Mouse (Mus musculus) right cerebral cortex, adult 2 months (tissue): ENCODE results near the gene Fam155a.
"Not testable (repeated sequence)": the region's sequence is repeated elsewhere in the genome, so short reads cannot be mapped to it uniquely, and the experiment has no call there.

Experiments used
- DNase-seq, 2 experiments: peaks; one replicate each; pipeline ENCODE4 v3.0.0; 2021 to 2022; ENCODE audit warnings: low spot score in 2 of 2

The Fam155a gene

DNA sequence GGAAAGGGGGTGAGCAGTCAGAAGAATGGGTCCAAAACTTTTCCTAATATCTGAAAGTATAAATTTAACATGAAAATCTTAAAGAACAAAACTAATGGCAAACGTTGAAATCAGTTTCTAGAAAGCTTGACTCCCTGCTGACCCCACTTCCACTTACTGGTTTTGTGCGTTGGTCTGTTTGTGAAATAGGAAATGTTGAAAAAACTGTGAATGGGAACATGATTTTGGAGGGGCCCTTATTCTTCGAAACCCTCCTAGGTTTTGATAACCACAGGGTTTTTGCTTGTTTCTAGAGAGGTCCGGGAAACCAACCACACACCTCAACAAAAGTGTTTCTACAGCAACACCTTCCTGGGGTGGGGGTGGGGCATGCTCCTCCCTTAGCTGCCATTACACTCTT is 368.6 kb downstream of the Fam155a start:
- no peak for DNase-seq

GRCm38 (mm10) chr8:9398606-9399263 is 372.2 kb downstream of the Fam155a start:
- DNase-seq: no peak

GRCm38 (mm10) chr8:9398040-9398439 is 372.9 kb downstream of the Fam155a start:
- DNase-seq: no peak

DNA sequence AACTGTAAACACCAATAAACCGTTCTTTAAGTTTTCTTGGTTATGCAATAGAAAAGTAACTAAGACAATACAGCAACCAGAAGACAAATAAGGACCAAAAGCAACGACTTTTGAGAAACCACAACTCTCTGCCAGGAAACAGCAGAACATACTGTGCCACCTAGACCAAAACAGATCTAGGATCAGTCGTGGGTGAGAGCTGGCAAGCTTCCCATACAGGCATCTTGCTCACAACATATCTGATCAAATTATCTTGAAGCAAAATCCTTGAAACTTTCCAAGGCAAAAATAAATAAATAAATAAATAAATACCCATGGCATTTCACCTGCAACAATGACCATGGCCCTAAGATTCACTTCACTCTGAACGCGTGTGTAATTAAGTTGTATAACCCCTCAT is 376.3 kb downstream of the Fam155a start:
- peak; percentile 45 to 50 for DNase-seq

DNA sequence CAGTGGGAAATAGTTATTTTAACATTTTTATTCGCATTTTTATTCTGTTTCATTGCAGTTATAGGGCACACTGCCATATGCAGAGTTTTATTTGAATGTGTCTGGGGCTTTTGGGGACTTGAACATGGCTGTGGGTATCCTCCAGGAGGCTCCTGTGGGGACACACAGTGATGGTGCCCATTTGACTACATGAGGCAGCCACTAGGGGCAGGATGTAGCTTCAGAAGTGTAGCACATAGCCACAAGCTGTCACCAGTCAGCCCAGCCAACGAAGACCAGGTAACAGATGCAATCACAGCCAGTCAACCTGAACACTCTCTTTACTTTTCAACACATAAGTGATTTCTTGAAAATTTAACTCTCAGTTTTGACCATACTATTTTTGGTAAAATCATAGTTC is 377.7 kb downstream of the Fam155a start:
- DNase-seq: no peak

GRCm38 (mm10) chr8:9390229-9390628 is 380.7 kb downstream of the Fam155a start:
- not testable (repeated sequence) for DNase-seq

DNA sequence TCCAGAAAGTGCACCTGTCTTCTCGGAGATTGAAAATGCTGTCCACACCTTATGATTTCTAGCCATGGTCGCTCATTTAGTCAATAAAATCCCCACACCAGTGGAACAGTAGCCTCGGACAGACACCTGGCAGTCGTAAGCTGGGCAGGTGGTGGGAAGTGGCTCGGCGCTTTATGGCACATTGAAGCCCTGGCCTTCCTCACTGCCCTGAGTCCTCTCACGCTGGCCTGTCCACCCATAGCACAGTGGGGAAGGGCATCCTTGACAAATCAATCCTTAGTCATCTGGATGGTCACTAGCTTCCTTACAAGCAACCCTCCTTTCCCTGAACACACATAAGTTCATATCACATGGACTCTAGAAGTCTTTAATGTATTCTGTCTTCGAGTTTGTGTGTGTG is 401.8 kb downstream of the Fam155a start:
- no peak for DNase-seq

DNA sequence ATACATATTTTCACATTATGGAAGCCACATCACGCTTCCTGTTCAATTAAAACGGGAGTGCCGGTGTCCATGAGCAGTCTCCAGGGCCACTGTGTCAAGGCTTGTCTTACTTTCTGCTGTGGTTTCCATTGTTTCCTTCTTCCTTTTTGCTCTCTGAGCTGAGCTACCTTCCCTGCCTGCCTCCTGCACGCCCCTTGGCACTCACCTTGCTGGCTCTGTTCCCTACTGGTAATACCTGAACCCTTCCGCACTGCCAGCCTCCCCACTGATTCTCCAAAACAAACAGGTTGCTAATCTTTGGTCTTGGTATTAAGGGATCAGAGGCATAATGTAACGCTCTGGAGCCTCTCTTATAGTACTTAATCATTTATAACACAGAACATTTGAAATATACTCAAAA is 403.2 kb downstream of the Fam155a start:
- DNase-seq: no peak

DNA sequence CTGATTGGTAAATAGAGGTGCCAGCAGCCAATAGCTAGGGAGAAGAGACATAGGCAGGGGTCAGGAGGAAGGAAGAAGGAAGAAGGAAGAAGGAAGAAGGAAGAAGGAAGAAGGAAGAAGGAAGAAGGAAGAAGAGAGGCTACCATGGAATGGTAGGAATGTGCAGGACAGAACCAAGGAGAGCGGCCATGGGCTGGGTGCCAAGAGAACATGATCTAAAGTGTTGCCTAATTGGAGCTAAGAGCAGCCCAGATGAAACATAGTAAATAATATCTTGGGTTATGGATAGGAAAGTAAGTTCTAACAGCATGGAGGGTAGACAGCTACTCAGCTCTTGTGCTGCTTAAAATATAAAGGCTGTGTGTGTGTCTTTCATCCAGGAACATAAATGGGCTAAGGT is 405.6 kb downstream of the Fam155a start:
- DNase-seq: no peak

DNA sequence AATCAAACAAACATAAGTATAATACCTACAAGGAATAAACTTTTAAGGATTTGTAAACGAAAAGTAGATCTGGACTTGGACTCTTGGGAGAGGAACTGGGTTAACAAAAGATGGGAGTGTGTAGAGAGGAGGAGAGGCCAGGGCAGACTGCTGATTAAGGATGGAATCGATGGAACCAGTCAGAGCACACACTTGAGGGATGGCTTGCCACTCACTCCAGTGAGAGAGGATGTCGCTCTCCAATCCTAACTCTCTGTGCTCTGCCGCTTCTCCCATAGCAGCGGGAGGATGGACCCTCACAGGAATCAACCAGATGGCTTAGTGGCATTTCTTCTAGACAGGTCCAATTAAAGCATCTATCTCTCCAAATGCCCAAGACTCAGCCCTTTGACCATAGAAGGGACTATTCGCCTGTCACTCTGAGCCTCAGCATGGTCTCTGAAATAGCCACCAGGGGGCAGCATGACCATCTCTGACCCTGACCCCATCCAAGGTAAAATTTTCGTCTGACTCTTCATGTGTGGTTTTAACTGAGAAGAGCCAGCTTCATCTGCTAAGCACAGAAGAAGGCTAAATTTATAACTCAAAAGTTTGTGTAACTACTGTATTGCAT is 422.3 kb downstream of the Fam155a start:
- no peak for DNase-seq

DNA sequence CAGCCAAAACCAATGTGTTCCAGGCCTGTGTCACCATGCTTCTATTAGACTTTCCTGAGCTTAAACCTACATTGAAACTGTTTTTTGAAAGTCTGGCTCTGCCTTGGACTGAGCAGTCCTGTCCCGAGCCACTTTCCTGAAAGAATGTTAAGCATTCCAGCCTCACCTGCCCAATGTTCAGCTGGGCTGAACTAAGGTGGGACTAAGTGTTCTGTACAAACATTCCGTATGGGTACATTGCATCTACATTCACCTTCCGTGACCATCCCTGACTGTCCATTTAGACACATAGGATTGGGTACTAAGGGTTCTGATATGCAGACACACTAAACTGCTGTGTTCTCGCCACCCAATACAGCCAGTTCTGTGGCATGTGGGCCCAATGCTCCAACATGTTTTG is 423.8 kb downstream of the Fam155a start:
- no peak for DNase-seq

GRCm38 (mm10) chr8:9344136-9344535 is 426.8 kb downstream of the Fam155a start:
- DNase-seq: no peak

GRCm38 (mm10) chr8:9342998-9343397 is 428.0 kb downstream of the Fam155a start:
- no peak for DNase-seq

GRCm38 (mm10) chr8:9342593-9342992 is 428.4 kb downstream of the Fam155a start:
- DNase-seq: no peak

GRCm38 (mm10) chr8:9337905-9338304 is 433.1 kb downstream of the Fam155a start:
- no peak for DNase-seq

DNA sequence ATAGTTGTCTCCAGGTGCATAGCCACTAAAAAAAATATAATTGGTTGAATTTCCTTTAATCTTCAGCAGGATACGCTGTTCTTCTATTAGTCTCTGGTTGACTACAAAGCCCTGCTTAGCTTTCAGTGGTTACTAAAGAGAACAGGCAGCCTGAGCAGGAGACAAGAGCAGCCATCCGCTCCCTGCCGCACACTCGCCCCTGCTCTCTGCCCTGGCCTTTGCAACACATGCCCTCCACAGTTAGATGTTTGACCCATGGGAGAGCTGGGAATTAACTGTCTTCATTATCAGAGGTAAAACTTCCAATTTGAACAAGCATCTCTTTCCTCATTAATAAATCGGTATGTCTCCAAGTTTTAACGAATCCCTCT is 435.0 kb downstream of the Fam155a start:
- DNase-seq: no peak

DNA sequence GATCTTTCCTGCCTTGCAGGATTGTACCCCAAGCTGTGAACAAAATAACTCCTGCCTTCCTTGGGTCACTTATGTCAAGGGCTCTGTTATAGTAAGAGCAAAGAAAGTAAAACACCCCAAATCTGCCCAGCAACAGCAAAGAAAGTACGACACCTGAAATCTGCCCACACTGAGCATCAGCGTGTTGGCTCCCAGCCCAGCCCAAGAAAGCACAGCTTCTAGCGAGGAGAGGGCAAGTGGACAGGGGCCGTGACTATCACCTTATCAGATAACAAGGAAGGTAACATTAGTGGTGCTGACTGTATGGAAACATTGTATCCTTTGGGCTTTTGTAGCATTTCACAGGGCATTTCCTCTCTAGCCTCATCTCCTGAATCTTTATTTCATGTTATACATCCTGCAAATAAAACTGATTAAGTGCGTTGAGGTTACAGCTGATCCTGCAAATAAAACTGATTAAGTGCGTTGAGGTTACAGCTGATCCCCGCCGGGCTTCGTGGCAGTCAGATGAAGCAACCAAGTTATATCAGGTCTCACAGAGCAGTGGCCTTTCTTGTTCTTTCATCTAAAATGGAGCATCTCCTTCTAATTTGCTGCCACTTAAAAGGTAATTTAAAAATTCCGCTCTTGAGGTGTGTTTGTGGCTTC is 435.6 kb downstream of the Fam155a start:
- DNase-seq: no peak

- DNase-seq: no peak
These were observed 438.2 kb downstream of the Fam155a start for GRCm38 (mm10) chr8:9332766-9333165.

DNA sequence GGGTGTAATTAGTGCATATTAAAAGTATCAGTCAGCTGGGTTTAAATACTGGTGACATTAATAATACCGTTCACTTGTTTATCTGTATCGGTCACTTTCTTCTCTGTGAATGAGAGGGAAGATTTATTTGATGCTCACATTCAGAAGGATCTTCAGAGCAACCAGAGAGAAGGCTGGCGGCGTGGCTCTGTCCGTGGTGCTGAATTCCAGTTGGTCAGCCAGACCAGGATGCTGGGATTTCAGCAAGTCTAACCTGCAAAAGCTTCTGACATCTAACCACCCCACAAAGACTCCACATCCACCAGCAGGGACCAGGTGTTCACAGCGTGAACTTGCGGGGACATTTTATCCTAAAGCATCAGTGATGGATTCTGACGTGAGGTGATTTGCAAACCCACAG is 461.5 kb downstream of the Fam155a start:
- no peak for DNase-seq

DNA sequence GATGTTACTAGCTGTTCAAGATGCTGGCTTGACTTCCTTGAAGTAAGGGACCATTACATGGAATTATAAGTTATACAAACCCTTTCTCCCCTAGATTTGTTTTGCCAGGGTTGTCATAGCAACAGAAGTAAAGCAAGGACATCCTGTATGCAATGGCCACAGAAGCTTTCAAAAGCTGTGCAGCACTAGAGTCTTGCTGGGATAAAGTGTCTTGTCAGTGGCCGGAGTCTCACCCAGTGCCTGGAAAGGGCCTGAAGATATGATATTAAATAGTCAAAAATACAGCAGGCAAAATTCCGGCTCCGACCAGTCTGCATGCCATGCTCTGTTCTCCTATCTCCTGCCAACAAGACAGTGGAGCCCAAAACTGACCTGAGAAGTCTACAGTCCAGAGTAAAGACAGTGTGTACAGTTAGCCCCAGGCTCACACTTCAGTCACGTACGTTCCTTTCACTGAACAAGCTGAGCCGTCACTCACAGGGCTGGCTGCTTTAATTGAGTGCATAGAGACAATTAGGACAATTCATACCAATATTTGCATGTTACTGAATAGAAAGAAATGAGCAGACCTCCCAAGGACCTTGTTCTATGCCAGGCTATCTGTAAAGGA is 467.3 kb downstream of the Fam155a start:
- DNase-seq: no peak

- no peak for DNase-seq
These were observed 475.9 kb downstream of the Fam155a start for GRCm38 (mm10) chr8:9295046-9295445.

GRCm38 (mm10) chr8:9292532-9292931 is 478.4 kb downstream of the Fam155a start:
- no peak for DNase-seq
